Mouse (Mus musculus): ENCODE data around the gene Cklf. TPM values are rescaled to one million over a fixed set of nuclear protein-coding genes. Genes with fewer than 3 reads are reported as not detected.
"Not testable (repeated sequence)": the region's sequence is repeated elsewhere in the genome, so short reads cannot be mapped to it uniquely, and the experiment has no call there.

The Cklf gene
- total RNA-seq, 4 experiments from 2014 or later, result 3.1 to 4.6 (median 4.2) TPM

GRCm38 (mm10) chr8:104261802-104262201 lies 11.1 kb downstream of the Cklf start:
- DNase-seq (ENCODE audit: low spot score), result not testable (repeated sequence)

GRCm38 (mm10) chr8:104264271-104264935 lies 13.7 kb downstream of the Cklf start:
- DNase-seq (ENCODE audit: low spot score), result not testable (repeated sequence)

DNA sequence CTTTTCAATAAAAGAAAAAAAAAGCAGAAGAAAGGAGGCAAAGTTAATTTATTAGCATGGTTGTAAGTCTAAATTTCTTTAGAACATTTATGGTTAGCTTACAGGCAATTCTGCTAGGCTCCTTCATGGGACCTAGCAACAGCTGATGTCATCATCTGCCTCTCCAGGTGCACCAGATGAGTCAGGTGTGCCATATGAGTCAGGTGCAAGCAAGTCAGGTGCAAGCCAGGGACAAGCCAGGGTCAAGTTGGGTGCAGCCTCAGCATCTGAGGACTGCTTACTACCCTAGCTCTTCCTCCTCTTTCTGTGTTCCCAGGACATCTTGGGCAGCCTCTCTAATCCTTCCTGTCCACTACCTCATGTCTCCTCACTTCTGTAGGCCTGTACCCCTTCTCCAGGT lies 17.7 kb downstream of the Cklf start:
- DNase-seq (ENCODE audit: low spot score), result no peak

GRCm38 (mm10) chr8:104268937-104269440 lies 18.3 kb downstream of the Cklf start:
- DNase-seq (ENCODE audit: low spot score), result no peak

DNA sequence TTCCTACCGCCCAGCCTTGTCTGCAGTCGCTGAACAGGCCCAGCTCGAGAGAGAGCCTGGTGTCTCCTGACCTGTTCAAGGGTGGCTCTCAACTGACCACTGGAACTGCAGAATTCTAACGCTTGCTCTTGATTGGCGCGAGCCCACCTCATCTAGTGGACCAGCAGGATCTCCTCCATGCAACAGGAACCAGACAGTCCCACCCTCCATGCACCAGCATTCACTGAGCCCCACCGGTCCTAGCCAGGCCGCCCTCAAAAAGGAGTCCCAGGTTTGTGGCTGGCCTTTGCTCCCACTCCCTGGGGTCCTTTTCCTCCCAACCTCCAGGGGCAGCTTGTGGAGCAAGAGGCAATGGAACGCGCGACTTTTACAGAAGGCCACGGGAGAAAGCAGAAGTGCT lies 42.4 kb downstream of the Cklf start, which contains the start of gene Cmtm2a:
Gene Cmtm2a (minus strand): TSS at position 101 of the 400 bp plus-strand sequence.
- not testable (repeated sequence) for DNase-seq (ENCODE audit: low spot score)

DNA sequence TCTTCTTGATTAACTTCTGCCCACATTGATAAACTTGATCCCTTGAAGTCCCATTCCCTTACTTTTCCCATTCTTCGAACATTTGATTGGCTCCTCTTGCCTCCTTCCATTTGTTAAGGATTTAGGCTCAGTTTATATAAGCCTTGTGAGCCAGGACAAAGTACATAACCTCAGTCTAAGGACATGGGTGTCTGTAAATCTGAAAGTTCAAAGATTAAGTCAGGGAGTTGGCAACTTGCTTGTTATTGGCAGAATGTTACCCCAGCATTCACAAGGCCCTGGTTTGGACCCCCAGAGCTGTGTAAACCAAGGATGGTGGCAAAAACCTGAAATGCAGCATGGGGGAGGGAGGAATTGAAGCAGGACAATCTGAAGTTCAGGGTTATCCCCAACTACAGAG lies 43.7 kb downstream of the Cklf start:
- no peak for DNase-seq (ENCODE audit: low spot score)

GRCm38 (mm10) chr8:104301577-104301976 lies 50.9 kb downstream of the Cklf start:
- DNase-seq (ENCODE audit: low spot score), result not testable (repeated sequence)

GRCm38 (mm10) chr8:104302536-104302935 lies 51.9 kb downstream of the Cklf start:
- DNase-seq (ENCODE audit: low spot score), result not testable (repeated sequence)

DNA sequence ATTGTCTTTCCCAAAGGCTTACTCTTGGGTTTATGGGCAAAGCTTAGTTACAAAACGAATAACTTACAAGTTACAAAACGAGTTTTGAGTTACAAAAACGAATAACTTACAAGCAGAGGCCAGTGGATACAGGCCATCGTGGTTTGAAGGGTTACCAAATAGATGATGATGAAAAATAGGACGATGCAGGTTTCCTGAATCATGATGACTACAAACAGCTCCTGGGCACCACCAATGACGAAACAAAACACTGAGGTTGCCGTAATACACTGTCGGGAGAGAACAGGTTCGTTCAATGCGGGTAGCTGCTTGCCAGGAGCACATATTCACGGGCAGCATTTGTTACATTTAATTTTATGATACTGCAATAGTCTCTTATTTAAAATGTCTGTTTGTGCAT lies 54.3 kb downstream of the Cklf start:
- no peak for DNase-seq (ENCODE audit: low spot score)

DNA sequence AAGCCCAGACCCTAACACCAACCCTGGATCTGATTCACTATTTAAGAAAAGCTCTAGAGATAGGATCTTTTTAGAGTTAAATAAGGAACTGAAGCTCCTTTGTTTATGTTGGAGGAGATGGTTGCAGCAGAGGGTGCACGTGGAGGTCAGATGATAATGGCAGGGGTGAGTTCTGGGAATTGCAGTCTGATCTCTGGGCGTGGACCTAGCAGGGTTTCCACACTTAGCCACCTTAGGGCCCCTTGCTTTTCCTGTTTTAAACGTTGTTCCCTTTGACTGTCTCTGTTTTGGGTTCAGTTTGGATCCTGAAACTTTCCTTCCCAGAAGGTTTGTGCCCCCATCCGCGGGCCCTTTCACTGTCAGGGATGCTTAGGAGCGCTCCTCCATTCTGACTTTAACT lies 57.7 kb downstream of the Cklf start:
- not testable (repeated sequence) for DNase-seq (ENCODE audit: low spot score)

GRCm38 (mm10) chr8:104309441-104310155 lies 58.9 kb downstream of the Cklf start, which contains the start of the genes Gm45711 and Cmtm1:
Gm45711 (minus strand) TSS chr8:104310081.
Cmtm1 (minus strand) TSS chr8:104310145.
- peak; percentile 24 for DNase-seq (ENCODE audit: low spot score)

GRCm38 (mm10) chr8:104312023-104312422 lies 61.4 kb downstream of the Cklf start:
- not testable (repeated sequence) for DNase-seq (ENCODE audit: low spot score)

DNA sequence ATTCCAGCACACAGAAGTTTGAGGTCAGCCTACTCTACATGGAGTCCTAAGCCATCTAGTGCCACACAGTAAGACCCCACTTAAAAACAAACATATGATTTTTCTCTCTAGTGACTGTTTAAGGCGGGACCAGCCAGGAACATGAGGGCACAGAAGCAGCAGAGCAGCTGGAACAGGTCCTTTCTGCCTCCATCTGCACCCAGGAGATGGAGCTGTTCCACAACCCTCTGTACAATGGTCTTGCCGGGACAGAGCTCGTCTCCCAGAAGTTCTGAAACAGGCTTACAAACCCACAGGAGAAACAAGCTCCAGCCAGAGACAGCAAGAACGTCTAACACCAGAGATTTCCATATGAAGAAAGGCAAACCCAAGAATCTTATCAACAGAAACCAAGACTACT lies 62.6 kb downstream of the Cklf start:
- no peak for DNase-seq (ENCODE audit: low spot score)

Other genes with a start within 250 kb of the Cklf start
- gene Cdh5, start 149.2 kb upstream of the Cklf start, total RNA-seq (2022), result 100 to 1,000 TPM in 3 of 4 experiments, 10 to 100 TPM in 1; 92.8 to 120 (median 112) TPM
- 1 to 10 TPM in 3 of 4 experiments, under 1 TPM in 1; 0.59 to 2.0 (median 1.3) TPM for gene Bean1, start 80.4 kb upstream of the Cklf start, total RNA-seq (2022)
- gene Tk2, start 2.3 kb upstream of the Cklf start, total RNA-seq (2022), result 10 to 100 TPM in 1 of 4 experiments, 1 to 10 TPM in 3; 6.5 to 10.4 (median 9.3) TPM
- not detected for gene Cmtm2a, start 42.3 kb downstream of the Cklf start, total RNA-seq (2022)
- gene Gm45711, start 59.2 kb downstream of the Cklf start, total RNA-seq (2022), result not detected
- gene Cmtm1, start 59.3 kb downstream of the Cklf start, total RNA-seq (2022), result under 1 TPM in 1 of 4 experiments, not detected in 3; 0.28 TPM
- not detected for gene Gm11020, start 70.7 kb downstream of the Cklf start, total RNA-seq (2022)
- gene Cmtm2b, start 71.4 kb downstream of the Cklf start, total RNA-seq (2022), result not detected
- gene Cmtm3, start 88.5 kb downstream of the Cklf start, total RNA-seq (2022), result 10 to 100 TPM; 10.1 to 18.8 (median 14.9) TPM
- gene Cmtm4, start 144.9 kb downstream of the Cklf start, total RNA-seq (2022), result 10 to 100 TPM; 10.7 to 11.8 (median 11.0) TPM
- 100 to 1,000 TPM in 2 of 4 experiments, 10 to 100 TPM in 2; 80.4 to 113 (median 96.5) TPM for gene Dync1li2, start 192.2 kb downstream of the Cklf start, total RNA-seq (2022)

All from heart, adult 8-10 months (tissue).